Mouse (Mus musculus) CD4-positive helper T cell, adult 2 months (primary cell): ENCODE data around the gene Dbnl.

Source experiments
- DNase-seq: peaks from one replicate; pipeline ENCODE4 v3.0.0-alpha.2; 2012; ENCODE audit warnings: low read depth, missing footprints, low spot score

Gene Dbnl

DNA sequence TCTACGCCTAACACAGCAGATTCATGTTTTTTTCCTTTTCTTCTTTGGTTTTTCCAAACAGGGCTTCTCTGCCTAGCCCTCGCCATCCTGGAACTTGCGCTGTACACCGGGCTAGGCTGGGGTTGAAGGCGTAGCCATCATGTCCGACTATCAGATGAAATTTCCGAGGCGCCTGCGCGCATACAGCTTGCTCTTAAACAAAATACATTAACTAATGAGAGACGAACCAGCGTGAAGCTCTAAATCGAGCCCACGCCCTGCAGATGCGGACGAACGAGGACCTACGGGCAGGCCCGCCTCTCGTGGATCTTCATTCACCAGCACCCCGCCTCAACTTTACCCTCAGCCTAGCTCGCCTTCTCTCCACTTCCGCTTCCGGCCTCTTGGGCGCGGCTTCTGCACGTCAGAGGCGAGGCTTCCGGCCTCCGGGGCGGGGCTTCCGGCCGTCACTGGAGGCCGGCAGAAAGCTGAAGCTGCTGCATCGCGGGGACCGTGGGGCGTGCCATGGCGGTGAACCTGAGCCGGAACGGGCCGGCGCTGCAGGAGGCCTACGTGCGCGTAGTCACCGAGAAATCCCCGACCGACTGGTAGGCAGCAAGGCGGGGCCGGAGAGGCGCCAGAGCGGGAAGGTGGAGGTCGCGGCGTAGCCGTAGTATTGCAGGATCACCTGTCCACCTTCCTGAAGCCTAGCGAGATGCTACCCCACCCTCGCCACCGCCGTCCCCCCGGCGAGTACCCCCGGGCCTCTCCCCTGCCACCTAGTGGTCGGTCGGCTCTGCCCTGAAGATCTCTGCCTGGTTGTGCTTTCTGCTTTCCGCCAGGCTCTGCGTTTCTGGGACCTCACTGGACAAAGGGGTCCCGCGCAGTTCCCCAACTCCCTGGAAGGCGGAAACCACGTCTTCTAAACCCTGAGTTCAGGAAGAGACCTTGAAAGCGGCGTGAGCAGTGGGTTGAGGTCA is at the start of gene Dbnl:
Dbnl (plus strand) TSS at position 433 of the 959 bp plus-strand sequence.
- peak; percentile 99 for DNase-seq

GRCm38 (mm10) chr11:5738888-5739632 is 49.2 kb upstream of the Dbnl start:
- no peak for DNase-seq

GRCm38 (mm10) chr11:5739846-5740245 is 48.4 kb upstream of the Dbnl start:
- DNase-seq, result no peak

- DNase-seq, result peak; percentile 49
Measured at GRCm38 (mm10) chr11:5740599-5740964, 47.7 kb upstream of the Dbnl start.

DNA sequence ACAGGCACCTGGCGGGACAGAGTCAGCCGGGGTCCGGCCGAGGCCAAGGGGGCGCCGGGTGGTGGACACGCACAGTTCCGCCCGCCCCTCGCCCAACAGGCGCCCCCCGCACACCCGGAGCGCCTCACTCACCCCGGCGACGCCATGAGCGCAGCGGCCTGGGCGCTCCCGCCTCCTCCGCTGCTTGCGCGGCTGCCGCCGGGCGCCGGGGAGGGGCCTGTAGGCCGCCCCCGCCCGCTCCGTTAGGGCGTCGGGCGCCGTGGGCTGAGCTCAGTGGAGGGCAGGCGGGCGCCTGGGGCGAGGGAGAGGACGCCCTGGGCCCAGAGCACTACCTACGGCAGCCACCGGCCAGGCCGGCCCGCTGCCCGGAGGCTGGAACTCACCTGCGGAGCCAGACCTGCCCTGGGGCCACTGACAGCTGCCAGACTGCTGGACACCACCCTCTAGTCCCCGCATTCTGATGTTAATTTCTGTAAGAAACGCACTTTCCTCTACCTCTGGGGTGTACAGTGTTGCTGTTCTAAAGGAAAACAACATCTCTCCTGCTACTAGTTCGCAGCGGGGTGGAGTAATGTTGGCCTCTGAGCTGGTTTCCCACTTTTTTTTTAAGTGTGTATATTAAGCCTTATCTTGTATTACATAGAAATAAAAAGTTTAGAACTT is 47.2 kb upstream of the Dbnl start:
- peak; percentile 86 for DNase-seq

DNA sequence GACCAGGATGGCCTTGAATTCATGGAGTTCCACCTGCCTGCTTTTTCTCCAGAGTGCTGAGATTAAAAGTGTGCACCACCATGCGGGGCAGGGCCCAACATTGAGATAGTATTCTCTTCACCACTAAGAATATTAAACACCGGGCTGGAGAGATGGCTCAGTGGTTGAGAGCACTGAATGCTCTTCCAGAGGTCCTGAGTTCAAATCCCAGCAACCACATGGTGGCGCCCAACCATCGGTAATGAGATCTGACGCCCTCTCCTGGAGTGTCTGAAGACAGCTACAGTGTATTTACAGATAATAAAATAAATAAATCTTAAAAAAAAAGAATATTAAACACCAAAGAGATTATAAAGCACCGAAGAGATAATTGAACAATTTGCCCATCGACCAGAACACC is 46.2 kb upstream of the Dbnl start:
- peak; percentile 48 for DNase-seq

DNA sequence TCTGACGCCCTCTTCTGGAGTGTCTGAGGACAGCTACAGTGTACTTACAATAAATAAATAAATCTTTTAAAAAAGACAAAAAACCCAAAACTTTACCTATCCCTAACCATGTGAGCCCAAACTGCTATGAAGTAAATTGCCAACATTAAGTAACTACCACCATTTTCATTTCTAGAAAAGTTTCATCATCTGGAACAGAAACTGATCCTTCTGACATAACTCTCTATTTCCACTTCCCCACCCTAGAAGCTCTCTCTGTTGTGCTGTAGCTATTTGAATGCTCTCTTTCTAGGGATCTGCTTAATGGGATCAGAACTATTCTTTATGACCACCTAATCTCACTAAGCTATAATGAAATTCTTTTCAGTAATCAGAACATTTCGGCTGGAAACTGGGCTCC is 43.3 kb upstream of the Dbnl start:
- no peak for DNase-seq

DNA sequence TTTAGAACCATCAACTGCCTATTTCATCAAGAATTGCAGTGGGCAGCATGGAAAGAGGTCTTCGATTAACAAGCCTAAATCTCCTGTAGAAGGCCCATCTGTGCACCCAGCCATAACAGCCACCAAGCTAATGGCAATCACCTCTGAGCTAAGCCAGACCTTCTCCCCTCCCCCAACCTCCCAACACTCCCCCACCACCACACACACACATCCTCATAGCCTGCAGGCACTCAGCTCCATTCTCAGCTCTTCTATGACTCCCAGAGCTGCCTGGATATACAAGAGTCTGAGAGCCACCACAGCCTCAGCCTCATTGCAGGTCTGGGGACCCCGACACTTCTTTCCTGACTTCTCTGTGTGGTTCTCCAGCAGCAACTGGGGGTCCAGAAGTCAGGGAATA is 34.5 kb upstream of the Dbnl start:
- DNase-seq, result no peak

- peak; percentile 97 for DNase-seq
Measured at GRCm38 (mm10) chr11:5761820-5762632, 26.3 kb upstream of the Dbnl start, which contains the start of gene Urgcp. TSS of gene Urgcp (minus strand) at chr11:5762376.

- no peak for DNase-seq
Measured at GRCm38 (mm10) chr11:5762633-5762982, 25.7 kb upstream of the Dbnl start.

DNA sequence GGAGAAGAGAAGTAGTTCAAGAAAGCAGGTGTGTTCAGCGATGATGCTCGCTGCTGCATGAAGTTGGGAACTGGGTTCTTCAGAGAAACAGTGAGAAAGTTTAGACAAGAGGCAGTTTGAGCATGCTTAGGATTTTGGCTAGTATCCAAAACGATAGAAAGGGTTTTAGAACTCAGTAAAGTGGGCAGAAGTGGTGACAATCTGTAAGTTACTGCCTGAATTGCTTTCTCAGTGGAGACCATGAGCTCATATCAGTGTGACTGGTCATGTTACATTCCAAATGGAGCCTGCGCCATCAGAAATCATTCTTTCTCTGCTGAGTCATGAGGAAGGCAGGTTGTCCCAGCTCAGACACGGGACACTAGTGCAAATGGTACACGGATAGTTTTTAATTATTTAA is 22.3 kb upstream of the Dbnl start:
- no peak for DNase-seq

DNA sequence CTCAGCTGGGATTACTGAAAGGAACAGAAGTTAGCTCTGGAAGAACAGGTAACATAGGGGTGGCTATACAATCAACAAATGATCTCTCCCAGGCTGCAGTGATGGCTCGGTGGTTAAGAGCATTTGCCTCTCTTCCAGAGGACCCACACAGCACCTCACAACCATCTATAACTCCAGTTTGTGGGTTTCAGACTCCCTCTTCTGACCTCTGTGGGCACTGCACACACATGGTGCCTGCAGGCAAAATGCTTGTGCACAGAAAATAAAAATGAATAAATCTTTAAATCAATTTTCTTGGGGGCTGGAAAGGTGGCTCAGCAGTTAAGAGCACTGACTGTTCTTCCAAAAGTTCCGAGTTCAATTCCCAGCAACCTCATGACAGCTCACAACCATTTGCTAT is 9.8 kb upstream of the Dbnl start:
- peak; percentile 26 for DNase-seq

DNA sequence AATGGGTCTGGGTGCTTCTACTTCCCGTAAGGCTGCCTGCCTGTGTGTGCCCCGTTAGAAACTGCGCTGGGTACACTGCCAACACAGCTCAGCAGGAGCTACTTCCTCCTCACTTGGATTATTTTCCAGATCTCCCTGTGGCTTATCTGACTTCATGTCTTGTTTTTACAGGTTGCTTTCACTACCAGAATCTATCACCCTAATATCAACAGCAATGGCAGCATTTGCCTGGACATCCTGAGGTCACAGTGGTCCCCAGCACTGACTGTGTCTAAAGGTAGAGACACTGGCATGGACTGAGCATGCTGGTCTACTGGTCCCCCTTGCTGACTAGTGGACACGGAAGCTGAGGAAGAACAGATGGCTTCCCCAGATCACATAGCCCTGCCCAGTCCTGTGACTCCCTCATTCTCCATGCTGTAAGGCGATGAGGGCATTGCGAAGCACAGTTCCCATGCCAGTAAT is 8.2 kb upstream of the Dbnl start:
- no peak for DNase-seq

DNA sequence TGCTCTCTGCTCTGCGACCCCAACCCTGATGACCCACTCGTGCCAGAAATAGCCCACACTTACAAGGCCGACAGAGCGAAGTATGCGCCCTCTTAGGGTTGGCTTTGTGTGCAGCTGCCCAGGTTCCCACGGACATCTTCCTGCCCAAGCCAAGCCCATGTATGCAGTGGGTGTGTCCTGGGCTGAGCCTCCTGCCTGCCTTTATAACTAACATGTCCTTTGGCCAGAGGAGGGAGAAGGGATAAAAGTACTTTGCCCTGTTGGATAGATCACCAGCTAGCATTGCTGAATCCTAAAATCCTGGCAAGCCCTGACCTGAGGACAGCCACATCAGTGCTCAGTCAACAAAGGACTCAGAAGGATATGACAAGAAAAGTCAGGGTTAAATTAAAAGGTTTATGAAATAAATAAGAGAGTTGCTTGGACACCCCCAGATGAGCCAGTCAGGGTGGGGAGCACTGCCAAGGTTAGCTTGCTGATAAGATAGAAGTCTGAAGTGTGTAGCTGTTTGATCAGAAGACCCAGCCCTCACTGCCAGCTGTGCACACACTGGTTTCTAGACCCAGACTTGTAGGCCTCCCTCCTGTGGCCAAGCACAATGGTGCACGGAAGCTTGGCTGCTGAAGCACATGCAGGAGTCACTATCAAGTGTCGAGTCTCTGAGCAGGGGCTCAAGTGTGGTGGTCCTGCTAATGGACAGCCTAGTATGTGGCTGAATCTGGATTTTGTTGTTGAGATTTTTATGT is 5.9 kb upstream of the Dbnl start:
- DNase-seq, result no peak

DNA sequence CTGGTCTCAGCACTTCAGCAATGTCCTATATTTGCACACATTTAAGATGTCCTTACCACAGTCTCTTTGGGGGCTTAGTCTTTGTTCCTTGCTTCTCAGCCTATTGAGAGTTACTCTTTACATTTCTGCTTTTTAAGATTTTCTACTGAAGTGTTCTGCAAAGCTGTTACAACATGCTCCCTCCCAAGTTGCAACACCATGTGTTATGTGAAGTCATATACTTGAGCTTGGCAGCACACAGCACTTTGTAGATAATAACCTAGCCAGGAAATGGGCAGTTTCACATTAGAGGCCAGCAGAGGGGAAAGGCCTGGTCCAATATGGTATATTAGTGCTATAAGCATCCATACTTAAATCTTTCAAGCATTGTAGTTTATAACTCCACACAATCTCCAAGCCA is 2.6 kb upstream of the Dbnl start:
- no peak for DNase-seq

DNA sequence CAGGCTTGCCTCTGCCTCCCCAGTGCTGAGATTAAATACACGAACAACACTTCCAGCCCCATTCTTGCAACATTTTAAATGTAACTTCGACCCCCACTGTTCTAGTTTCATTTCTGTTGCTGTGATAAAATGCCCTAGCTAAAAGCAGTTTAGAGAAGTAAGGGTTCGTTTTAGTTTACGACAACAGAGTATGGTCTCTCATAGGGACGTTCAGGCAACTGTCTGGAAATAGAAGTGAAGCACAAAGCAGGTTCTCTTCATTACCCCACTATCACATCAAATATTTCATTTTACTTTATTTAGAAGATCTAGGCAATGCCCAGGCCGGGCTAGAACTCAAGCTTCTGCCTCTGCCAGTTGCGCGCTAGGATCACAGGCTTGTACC is 625 bp upstream of the Dbnl start:
- no peak for DNase-seq

GRCm38 (mm10) chr11:5789071-5789753 is 924 bp downstream of the Dbnl start:
- DNase-seq, result peak; percentile 74

DNA sequence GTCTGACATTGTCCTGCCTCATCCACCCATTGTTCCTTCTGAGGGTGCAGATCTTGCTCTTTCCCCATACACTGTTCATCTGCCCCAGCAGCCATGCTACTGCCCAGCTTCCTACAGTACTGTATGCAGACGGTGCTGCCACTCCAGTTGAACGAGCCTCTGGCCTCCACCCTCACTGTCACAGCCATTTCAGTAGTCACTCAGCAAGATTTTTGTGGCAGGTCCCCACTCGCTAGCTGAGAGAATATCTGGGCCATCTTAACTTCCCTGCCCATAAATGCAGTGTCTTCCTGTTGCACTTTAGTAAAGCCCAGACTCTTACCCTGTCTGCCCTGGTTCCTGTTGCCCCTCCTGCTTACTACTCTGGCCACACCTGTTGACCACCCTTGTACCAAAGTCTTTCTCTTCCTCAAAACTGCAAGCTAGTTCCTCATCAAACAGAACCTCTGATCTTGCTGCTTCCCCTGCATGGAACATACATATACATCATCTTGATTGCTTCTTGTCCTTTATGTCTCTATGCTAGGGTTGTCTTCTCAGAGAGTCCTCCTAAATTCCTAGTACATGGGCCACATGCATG is 1.6 kb downstream of the Dbnl start:
- peak; percentile 24 for DNase-seq

GRCm38 (mm10) chr11:5790431-5790830 is 2.1 kb downstream of the Dbnl start:
- DNase-seq, result no peak

DNA sequence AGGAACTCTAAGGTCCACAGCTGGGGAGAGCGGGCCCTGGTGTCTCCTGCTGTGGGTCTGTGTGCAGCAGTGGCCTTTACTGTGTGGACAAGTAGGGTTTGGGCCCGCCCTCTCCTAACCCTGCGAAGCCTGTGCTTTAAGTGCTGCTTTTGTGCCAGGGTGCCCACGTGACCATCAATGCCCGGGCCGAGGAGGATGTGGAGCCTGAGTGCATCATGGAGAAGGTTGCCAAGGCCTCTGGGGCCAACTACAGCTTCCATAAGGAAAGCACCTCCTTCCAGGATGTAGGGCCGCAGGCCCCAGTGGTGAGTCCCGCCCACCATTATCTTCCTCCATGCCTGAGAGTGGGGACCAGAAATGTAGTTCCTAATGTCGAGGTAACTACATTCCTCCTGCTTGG is 7.0 kb downstream of the Dbnl start:
- DNase-seq, result no peak
